Mouse (Mus musculus): ENCODE data around the gene Chchd3.

The Chchd3 gene

DNA sequence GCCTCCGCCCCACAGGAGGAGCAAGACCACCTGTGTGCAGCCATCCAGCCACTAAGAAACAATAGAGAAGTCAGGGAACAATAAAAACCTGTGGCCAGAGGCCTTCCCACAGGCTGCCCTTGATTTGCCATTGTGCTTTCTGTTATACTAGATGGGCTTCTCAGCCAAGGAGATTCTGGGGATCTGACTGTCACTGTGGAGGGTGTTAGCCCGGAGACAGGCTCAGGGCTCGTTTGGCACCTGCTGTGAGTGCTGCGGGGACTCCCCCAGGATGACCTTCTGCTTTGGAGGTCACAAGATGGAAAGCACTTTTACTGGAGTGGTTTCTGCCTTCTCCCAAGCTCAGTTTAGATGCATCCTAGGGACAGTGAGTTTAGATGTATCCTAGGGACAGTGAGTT lies 262.5 kb downstream of the Chchd3 start:
- no peak for DNase-seq (ENCODE audit: low spot score)

DNA sequence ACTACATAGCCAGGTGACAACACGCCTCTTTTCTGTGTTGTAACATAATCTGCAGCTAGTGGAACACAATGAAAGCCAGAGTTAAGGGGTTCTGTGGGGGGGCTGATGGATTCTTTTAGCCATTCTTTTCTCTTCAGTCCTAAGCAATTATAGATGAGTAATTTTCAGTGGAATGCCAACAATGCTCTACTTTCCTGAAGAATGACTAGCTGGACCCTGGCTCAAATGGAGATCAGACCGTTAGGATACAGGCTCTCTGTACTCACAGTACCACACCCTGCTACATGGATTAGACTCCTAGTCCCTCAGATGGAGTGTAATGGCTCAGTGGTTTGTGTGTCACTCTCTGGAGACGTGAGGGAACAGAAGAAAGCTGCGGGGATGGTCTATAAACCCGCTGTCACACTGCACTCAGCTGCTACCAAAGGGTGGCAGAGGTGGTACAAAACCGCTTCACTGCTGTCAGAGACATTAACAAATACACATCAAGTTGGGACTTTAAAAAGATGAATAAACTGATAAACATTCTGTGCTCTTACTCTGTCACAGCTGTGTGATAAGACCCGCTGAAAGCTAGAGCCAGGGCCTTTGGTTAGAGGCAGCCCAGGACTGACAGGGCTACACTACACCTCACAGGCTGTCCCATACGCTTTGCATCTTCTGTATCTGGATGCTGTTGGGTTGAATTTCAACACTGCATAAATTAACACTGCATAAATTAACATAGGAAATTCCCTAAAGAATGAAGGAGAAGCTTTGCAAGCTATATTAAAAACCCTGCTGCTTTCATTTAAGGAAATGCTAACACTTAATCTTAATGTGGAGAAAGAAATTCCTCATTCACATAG lies 264.2 kb downstream of the Chchd3 start:
- no peak for DNase-seq (ENCODE audit: low spot score)

DNA sequence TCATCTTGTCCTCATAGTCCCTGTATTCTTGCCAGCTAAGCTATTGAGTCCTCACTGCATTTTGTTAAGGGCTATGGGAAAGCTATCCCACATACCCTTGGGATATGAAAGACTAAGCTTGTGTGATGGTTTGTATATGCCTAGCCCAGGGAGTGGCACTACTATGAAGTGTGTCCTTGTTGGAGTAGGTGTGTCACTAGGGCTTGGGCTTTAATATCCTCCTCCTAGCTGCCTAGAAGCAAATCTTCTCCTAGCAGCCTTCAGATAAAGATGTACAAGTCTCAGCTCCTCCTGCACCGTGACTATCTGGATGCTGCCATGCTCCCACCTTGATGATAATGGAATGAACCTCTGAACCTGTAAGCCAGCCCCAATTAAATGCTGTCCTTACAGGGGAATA lies 266.5 kb downstream of the Chchd3 start:
- DNase-seq (ENCODE audit: low spot score): no peak

DNA sequence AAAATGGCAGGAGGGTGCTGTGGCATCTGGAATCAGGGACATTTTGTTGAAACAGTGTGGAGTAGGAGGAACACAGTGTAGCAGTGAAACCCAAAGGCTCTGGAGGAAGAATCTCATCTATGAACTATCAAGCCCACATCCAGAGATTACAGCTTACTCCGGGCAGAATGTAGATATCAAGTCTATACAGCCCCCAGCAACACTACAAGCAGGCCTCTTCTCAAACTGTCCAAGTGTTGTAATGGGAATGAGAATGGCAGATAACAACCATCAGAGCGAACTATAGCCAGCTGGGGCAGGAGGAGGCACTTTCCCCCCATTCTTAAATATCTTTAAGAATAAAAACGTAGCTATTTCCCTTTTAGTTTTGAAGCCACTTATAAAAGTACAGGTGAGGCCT lies 266.9 kb downstream of the Chchd3 start:
- no peak for DNase-seq (ENCODE audit: low spot score)

DNA sequence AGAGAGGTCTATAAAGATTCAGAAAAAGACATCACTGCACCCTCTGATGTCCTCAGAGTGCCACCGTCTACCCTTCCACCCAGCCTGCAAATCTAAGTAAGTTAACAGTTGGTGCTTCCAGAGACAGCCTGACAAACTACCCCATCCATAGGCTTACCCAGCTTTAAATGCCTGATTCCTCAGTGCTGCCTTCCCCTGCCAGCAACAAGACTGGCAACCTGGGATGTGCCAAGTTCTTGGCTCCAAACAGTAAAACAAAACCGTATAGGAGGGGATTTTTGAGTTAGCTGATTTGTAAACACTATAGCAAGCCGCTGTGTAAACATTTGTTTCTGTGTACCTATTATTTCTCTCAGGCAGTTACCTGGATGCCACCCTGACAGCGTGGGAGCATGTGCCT lies 269.6 kb downstream of the Chchd3 start:
- DNase-seq (ENCODE audit: low spot score): no peak

DNA sequence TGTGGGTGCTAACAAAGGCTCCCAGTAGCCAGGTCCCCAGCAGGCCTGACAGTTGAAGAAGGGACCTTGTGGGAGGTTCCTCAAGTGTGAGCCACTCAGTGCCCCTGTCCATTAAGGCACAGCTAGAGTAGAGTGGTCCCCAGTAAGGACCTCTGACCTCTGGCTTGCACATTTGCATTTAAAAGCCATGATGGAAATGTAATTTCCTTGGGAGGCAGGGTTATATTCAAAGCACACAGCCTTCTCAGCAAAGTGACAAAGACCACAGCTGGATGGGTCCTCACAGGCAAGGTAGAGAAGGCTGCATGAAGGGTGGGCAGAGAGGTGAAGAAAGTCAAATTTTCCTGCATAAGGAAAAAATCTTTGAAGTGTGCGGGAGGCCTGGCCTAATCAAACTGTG lies 272.7 kb downstream of the Chchd3 start:
- DNase-seq (ENCODE audit: low spot score): no peak

DNA sequence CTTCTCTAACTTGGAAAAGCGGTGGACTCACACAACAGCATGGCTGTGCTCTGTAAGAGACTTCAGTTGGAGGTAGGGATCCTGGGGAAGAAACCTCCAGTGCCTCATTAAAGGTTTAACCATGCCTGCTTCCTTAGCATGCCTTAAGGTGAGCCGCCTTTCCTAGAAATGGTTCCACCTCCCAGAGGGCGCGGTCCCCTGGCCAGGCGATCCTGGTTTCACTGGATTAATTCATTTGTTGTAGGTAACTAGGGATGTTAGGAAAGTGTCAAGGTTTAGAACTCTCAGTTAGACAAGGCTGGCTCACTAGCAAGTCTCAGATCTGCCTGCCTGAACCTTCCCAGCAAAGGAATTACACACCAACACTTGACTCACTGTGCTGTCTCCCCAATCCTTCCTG lies 273.9 kb downstream of the Chchd3 start:
- DNase-seq (ENCODE audit: low spot score): no peak

DNA sequence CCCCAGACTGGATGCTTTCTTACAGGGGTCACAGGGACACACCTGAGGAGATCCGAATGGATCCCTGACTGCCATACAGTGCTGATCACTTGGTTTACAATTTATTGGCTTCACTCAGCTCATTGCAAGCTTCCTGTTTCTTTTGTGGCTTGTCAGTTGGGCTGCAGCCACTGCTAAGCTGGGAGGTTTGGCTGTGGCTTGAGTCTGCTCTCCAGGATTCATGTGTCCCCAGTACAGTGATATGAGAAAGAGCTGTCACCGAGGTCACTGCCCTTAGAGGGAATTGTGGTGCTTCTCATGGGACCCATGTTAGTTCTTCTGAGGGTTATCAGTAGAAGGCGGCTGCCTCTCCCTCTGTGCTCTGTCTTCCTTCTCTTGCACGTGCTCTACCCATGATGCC lies 277.0 kb downstream of the Chchd3 start:
- no peak for DNase-seq (ENCODE audit: low spot score)

DNA sequence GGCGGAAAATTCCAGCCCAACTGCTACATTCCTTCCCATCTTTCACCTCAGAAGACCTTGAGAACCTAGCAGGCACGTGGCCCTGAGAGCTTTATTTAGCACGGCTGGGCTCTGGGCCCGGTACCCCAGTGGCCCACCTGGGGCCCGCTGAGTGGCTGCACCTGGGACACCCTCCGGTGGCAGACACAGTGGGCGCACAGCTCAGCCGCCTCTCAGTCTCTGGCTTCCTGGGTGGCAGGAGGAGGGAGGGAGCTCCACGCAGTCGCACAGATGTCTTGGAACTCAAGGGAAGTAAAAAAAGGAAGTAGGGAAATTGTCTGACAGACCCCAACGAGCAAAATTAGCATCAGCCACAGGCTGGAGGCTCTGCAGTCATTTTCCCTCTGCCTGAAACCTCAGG lies 279.5 kb downstream of the Chchd3 start:
- no peak for DNase-seq (ENCODE audit: low spot score)

DNA sequence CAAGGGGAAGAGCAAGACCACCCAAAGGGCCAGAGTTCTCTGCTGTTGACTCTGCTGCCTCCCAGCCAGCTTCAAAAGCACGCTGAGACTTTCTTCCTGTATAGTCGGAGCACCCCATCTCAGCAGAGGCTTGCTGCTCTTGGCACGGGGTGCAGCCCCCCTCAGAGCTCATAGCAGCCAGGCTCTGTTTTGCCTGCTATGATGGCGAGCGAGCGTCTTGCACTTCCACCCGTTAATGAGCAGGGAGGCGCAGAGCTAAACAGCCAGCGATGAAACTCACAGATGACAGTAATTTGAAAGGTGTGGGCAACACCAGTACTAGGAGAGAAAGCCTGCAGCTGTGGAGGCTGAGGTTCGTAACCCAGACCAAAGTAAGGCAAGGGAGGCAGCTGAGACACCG lies 283.7 kb downstream of the Chchd3 start:
- no peak for DNase-seq (ENCODE audit: low spot score)

DNA sequence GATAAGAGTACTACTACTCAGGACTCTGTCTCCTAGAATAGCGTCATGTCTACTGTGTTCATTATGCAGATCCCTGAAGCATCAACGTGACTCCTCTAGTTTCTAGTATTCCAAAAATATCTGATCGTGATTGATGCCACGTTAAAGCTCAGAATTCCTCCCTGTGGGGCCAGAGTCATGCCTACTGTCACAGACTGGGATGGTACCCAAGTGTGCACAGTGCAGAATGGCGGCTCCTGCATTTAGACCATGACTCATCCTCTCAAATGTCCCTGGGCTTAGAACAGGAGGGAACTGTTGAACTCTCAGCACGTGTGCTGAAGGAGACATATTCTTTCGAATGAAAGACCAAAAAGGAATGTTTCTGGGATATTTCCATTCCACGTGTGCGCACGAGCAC lies 305.5 kb downstream of the Chchd3 start:
- DNase-seq (ENCODE audit: low spot score): no peak

DNA sequence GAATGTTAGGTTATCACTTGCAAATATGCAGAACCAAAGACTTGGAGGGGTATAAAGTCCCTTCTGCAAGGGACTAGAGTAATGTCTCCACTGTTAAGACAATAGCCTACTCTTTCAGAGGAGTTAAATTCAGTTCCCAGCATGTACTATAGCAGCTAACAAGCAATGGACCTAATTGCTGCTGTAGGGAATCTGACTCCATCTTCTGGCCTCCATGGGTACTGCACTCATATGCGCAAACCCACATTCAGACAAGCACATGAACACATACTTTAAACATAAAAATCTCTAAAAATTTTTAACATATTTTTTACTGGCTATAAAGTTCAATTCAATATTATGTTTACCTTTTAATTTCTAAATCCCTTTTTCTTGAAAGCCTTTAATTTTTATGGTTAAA lies 310.2 kb downstream of the Chchd3 start:
- no peak for DNase-seq (ENCODE audit: low spot score)

DNA sequence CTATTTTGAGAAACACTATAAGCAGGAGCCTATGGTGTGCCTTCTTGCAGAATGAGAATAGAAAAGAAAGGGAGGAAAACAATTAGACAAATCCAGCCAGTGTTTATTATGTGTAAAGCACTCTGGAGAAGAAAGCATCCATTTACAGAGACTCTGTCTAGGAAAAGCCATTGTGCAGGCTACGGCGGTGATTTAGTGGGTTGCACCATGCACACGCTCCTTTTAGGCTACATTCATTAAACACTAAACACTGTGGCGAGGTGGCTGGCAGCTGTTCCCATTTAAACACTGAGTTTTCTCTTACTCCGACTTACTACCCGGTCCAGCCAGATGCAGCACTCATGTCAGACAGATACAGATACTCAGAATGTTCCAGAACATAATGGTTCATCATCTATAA lies 311.3 kb downstream of the Chchd3 start:
- no peak for DNase-seq (ENCODE audit: low spot score)

DNA sequence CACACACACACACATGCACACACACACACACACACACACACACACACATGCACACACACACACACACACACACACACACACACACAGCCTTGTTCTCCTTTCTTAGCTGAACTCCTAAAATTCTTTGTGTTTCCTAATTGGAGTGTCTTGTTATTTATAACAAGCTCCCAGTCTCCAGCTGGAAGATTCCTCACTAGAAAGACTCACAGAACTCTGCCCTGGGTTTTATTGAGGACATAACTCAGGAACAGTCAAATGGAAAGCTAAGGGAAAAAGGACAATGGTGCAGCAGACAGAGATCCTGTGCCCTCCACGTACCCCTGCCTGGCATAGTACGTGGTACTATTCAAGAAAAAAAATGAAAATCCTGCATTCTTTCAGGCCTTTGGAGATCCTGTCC lies 312.7 kb downstream of the Chchd3 start:
- no peak for DNase-seq (ENCODE audit: low spot score)

Data from T-cell, adult 2 months (primary cell).